Comparison of ENCODE assay signal across 16 mouse cellular contexts in genomic region chr4:57109543-57109942, GRCm38 (mm10). TPM values are rescaled to one million over a fixed set of nuclear protein-coding genes. Genes with fewer than 3 reads are reported as not detected.
"Had no signal": no experiment of that assay in that cellular context is flagged by ENCODE, and none has a peak within 500 bp of the region (broad histone marks: within the 10 kb centered on the region; RNA-seq: fewer than 3 reads in every experiment).

No protein-coding gene starts in this region.

- H3K4me1 ChIP-seq: neural tube, embryonic 13.5 days had no signal

- H3K9me3 ChIP-seq: limb, embryonic 12.5 days; liver, embryonic 13.5 days; lung, embryonic 15.5 days; neural tube, embryonic 13.5 days had no signal

- DNase-seq: kidney, adult 11 months; kidney, adult 9 months; kidney, postnatal 36 days; layer of hippocampus, adult 9-11 months; layer of hippocampus, postnatal 36 days; liver; liver, embryonic 13.5 days; liver, postnatal 0 days; lung, postnatal 14 days; thymus, postnatal 25 days had no signal

- H3K9ac ChIP-seq: limb, embryonic 12.5 days; liver, embryonic 13.5 days; liver, postnatal 0 days; lung, embryonic 15.5 days; neural tube, embryonic 13.5 days had no signal

- ATAC-seq: liver, postnatal 0 days had no signal

- H3K27ac ChIP-seq: kidney, postnatal 0 days; limb, embryonic 12.5 days; liver, embryonic 13.5 days; lung, embryonic 15.5 days; macrophage; neural tube, embryonic 13.5 days; stomach, postnatal 0 days had no signal

- H3K36me3 ChIP-seq: limb, embryonic 12.5 days; liver, embryonic 13.5 days; lung, embryonic 15.5 days; neural tube, embryonic 13.5 days had no signal

- H3K4me3 ChIP-seq: limb, embryonic 12.5 days; liver, embryonic 13.5 days; lung, embryonic 15.5 days; neural tube, embryonic 13.5 days had no signal

- H3K4me2 ChIP-seq: limb, embryonic 12.5 days; liver, embryonic 13.5 days; lung, embryonic 15.5 days; neural tube, embryonic 13.5 days had no signal

- H3K27me3 ChIP-seq: liver, embryonic 13.5 days; lung, embryonic 15.5 days; neural tube, embryonic 13.5 days had no signal

RNA-seq across cellular contexts. Expression of gene Epb41l4b, which starts 33.7 kb away (rescaled TPM):
- polyA plus RNA-seq: macrophage had no signal
